Mouse (Mus musculus): Measurements from ENCODE around the gene Zcrb1.

Gene Zcrb1

DNA sequence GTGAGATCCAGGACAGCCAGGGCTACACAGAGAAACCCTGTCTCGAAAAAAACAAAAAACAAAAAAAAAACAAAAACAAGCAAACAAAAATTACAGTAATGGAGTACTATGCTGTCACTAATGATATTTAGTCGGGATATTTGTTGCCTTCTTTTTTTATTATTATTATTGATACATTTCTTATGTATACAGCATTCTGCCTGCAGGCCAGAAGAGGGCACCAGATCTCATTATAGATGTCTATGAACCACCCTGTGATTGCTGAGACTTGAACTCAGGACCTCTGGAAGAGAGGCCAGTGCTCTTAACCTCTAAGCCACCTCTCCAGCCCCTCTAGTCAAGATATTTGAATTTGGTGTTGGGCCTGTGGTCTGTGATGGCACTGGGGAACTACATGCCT lies 26.3 kb downstream of the Zcrb1 start:
- DNase-seq (ENCODE audit: low spot score): no peak

DNA sequence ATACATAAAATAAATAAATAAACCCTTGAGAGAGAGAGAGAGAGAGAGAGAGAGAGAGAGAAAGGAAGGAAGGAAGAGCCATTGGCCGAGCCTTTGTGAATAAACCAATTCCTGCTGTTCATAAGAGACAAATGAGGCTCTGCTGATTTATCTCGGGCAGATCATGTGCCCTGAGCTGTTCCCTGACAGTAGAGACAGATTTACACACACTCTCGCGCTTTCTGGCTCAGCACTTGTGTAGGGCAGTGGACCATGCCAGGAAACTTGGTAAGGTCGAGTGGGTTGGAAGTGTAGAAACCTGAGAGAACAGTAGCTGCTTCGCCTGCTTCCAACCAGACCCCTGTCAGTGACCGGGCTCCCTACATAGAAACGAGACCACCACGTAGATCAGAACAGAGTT lies 29.6 kb downstream of the Zcrb1 start:
- DNase-seq (ENCODE audit: low spot score): no peak

DNA sequence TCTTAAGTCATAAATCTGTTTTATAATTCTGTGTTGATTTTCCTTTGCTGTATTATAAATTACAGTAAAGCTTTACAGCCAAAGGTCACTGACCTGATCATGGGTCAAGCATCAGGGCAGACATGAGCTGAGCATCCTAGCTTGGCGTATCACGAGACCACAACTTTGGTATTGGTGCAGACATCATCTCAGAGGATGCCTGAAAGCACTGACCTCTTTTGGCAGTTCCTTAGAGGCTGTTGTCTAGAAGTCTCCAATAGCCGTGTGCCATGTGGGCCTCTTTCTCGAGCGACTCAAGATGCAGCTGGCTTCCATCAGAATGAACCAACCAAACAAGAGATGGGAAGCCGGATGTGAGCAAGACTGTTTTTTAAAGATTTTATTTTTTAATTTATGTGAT lies 32.6 kb downstream of the Zcrb1 start:
- DNase-seq (ENCODE audit: low spot score): no peak

DNA sequence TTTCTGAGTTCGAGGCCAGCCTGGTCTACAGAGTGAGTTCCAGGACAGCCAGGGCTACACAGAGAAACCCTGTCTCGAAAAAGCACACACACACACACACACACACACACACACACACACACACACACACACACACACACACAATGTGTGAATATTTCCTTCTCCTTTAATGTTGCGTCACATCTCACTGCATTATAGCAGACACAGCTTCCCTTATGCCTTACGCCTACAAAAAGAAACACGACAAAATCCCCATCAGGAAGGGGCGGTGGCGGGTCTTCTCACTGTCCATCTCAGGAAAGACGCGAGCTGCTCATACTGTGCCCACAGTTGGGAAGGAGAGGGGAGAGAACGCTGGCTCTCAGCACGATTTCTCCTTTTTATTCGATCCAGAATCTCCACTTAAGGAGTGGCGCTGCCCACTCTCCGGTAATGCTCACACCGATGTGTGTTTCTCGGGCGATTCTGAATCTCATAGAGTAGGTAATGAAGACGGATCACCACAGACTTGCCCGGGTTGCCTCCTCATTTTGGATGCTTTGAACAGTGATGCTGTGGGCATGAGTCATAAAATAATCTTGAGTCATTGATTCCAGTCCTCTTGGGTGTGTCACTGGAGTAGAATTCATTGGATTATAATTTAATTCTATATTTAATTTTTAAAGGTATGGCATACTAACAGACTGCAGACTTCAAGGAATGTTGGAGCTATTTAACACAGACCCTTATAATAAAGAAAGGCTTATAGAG lies 39.6 kb downstream of the Zcrb1 start:
- no peak for DNase-seq (ENCODE audit: low spot score)

DNA sequence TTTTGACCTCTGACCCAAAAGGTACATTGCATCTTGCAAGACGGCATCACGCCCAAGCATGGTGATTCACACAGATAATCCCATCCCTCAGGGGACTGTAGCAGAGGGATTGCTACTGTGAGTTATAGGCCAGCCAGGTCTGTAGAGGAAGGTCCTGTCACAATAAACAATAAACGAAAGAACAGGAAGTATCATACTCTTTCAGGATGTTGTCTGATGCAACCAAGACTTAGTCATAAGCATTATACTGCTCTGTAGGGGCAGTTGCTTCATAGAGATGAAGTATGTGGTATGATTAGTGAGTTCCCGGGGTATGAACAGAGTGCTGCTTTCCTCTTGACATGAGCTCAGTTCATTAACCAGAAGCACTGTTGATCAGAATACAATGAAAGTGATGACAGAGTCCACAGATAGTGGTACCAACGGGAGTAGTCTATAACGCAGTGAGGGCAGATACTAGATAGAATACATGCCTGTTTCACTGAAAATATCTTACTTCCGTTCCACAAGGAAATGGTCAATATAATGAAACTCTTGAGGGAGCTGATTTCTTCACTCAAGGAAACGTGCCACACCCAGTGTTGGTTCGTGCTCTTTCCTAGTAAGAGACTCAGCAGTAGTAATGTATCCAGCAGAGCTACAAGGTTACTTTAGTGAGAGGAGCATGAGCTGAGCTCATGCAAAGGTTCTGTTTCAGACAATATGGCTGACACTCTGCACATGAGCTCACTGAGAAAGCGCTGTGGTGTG lies 57.3 kb downstream of the Zcrb1 start:
- no peak for DNase-seq (ENCODE audit: low spot score)

DNA sequence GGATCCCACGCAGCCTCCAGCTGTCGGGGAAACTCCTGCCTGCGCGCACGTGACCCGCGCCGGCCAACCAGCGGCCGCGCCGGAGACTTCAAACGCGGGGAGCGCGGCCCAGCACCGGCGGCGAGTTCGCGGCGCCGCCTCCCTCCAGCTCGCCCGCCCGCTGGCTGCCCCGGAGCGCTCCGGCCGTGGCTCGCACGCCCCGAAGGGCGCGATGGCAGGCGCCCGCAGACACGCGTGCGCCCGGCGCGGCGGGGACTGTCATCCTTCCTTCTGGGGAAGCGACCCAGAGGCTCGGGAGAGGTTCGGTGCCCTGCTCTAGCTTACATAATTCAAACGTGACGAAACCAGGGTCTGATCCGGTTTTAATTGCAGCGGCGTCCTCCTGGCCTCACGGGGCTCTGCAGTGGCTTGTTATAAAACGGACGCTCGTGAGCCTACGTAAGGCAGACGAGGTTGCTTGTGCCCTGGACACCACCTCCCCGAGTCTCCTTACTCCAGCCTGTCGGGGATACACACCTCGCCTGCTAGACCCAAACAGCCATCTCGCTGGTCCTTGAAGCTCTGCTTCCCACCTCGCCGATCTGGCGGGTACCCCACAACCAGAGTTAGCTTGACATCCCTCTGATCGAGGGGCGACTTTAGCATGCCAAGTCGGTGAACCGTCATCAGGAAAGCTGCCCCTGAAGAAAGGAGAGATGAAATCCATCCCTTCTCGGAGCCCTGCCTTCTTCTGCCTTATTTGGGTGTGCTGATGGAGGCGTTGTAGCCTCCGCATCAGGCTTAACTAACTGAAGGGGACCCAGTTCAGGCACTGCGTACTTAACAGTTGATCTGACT lies 61.0 kb downstream of the Zcrb1 start, which contains the start of gene Yaf2:
Gene Yaf2, minus strand, starts transcription at position 11 of the 837 bp plus-strand sequence.
- peak; percentile 79 for DNase-seq (ENCODE audit: low spot score)

DNA sequence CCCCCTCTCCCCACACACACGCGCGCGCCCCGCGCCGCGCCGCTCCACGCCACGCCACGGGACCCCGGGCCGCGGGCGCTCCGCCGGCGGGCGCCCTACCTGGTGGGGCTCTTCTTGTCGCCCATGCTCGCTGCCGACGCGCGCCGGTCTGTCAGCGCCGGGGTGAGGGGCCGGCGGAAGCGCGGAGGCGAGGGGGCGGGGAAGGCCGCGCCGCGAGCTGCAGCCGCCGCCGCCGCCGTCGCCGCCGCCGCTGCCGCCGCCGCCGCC lies 61.5 kb downstream of the Zcrb1 start:
- DNase-seq (ENCODE audit: low spot score): no peak
